Mouse (Mus musculus): Measurements from ENCODE around the gene Gm11239. TPM values are rescaled to one million over a fixed set of nuclear protein-coding genes. Genes with fewer than 3 reads are reported as not detected.
"Not testable (repeated sequence)": the region's sequence is repeated elsewhere in the genome, so short reads cannot be mapped to it uniquely, and the experiment has no call there.

Gm11239 gene
- total RNA-seq (2014; rRNA removed) (not detected in 2 replicates), polyA plus RNA-seq (2012; rRNA removed) (not detected in 2 replicates)

DNA sequence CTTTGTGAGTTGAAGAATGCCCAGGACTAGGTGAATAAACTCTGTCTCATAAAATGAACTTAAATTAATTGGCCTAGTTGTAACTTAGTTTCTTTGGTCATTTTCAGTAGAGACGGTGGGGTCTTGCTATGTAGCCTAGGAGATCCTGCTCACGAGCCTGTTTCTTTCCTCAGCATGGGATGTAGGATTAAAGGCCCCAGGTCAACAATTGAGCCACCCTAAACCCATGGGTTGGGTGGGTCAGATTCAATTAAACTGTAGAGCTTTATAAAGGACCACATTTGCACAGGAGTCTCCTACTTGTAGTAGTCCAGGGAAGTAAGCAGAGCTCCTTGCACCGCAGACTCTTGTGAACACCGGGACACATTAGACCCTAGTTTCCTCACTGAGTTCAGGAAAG, at the start of gene Gm11239:
Gene Gm11239 (plus strand): TSS at position 301 of the 400 bp plus-strand sequence.
- not testable (repeated sequence) for H3K9ac ChIP-seq (ENCODE audit: low read depth, low read length); H3K27me3 ChIP-seq (ENCODE audit: control insufficient read depth, insufficient read depth, low read length); H3K79me2 ChIP-seq (ENCODE audit: control insufficient read depth, insufficient read depth, low read length); H3K36me3 ChIP-seq (ENCODE audit: control insufficient read depth, insufficient read depth, low read length); H3K4me3 ChIP-seq (ENCODE audit: insufficient read depth, low read depth, low read length); H3K4me1 ChIP-seq (ENCODE audit: control insufficient read depth, insufficient read depth, low read length); H3K27ac ChIP-seq (replicated peaks; ENCODE audit: insufficient read depth, low read depth, low read length); DNase-seq (ENCODE audit: extremely low read depth, low read depth, low spot score)
- no CpG with 5 or more reads among the region's 4 CpGs for WGBS

DNA sequence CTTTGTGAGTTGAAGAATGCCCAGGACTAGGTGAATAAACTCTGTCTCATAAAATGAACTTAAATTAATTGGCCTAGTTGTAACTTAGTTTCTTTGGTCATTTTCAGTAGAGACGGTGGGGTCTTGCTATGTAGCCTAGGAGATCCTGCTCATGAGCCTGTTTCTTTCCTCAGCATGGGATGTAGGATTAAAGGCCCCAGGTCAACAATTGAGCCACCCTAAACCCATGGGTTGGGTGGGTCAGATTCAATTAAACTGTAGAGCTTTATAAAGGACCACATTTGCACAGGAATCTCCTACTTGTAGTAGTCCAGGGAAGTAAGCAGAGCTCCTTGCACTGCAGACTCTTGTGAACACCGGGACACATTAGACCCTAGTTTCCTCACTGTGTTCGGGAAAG, 45.5 kb upstream of the Gm11239 start, which contains the start of gene Gm11237:
Gene Gm11237 (plus strand): TSS at position 301 of the 400 bp plus-strand sequence.
- not testable (repeated sequence) for H3K79me2 ChIP-seq (ENCODE audit: control insufficient read depth, insufficient read depth, low read length); H3K9ac ChIP-seq (ENCODE audit: low read depth, low read length); H3K27me3 ChIP-seq (ENCODE audit: control insufficient read depth, insufficient read depth, low read length); H3K4me3 ChIP-seq (ENCODE audit: insufficient read depth, low read depth, low read length); H3K4me1 ChIP-seq (ENCODE audit: control insufficient read depth, insufficient read depth, low read length); DNase-seq (ENCODE audit: extremely low read depth, low read depth, low spot score); H3K36me3 ChIP-seq (ENCODE audit: control insufficient read depth, insufficient read depth, low read length); H3K27ac ChIP-seq (replicated peaks; ENCODE audit: insufficient read depth, low read depth, low read length)
- WGBS = no CpG with 5 or more reads among the region's 3 CpGs

DNA sequence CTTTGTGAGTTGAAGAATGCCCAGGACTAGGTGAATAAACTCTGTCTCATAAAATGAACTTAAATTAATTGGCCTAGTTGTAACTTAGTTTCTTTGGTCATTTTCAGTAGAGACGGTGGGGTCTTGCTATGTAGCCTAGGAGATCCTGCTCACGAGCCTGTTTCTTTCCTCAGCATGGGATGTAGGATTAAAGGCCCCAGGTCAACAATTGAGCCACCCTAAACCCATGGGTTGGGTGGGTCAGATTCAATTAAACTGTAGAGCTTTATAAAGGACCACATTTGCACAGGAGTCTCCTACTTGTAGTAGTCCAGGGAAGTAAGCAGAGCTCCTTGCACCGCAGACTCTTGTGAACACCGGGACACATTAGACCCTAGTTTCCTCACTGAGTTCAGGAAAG, 30.3 kb upstream of the Gm11239 start, which contains the start of gene Gm11236:
Gene Gm11236 (plus strand): TSS at position 301 of the 400 bp plus-strand sequence.
- no CpG with 5 or more reads among the region's 4 CpGs for WGBS
- H3K27ac ChIP-seq (replicated peaks; ENCODE audit: insufficient read depth, low read depth, low read length); H3K36me3 ChIP-seq (ENCODE audit: control insufficient read depth, insufficient read depth, low read length); H3K79me2 ChIP-seq (ENCODE audit: control insufficient read depth, insufficient read depth, low read length); H3K9ac ChIP-seq (ENCODE audit: low read depth, low read length); DNase-seq (ENCODE audit: extremely low read depth, low read depth, low spot score); H3K4me1 ChIP-seq (ENCODE audit: control insufficient read depth, insufficient read depth, low read length); H3K4me3 ChIP-seq (ENCODE audit: insufficient read depth, low read depth, low read length); H3K27me3 ChIP-seq (ENCODE audit: control insufficient read depth, insufficient read depth, low read length): not testable (repeated sequence)

DNA sequence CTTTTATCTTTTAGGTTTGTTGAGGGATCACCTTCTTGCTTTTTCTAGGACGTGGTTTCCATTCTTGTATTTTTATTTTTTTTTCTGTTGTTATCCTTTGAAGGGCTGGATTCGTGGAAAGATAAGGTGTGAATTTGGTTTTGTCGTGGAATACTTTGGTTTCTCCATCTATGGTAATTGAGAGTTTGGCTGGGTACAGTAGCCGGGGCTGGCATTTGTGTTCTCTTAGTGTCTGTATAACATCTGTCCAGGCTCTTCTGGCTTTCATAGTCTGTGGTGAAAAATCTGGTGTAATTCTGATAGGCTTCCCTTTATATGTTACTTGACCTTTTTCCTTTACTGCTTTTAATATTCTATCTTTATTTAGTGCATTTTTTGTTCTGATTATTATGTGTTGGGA, 6.3 kb upstream of the Gm11239 start:
- not testable (repeated sequence) for H3K4me1 ChIP-seq (ENCODE audit: control insufficient read depth, insufficient read depth, low read length); H3K79me2 ChIP-seq (ENCODE audit: control insufficient read depth, insufficient read depth, low read length); H3K27me3 ChIP-seq (ENCODE audit: control insufficient read depth, insufficient read depth, low read length); H3K27ac ChIP-seq (replicated peaks; ENCODE audit: insufficient read depth, low read depth, low read length); H3K4me3 ChIP-seq (ENCODE audit: insufficient read depth, low read depth, low read length); DNase-seq (ENCODE audit: extremely low read depth, low read depth, low spot score); H3K36me3 ChIP-seq (ENCODE audit: control insufficient read depth, insufficient read depth, low read length); H3K9ac ChIP-seq (ENCODE audit: low read depth, low read length)
- 77% methylated on average over 4 of the region's 4 CpGs for WGBS

DNA sequence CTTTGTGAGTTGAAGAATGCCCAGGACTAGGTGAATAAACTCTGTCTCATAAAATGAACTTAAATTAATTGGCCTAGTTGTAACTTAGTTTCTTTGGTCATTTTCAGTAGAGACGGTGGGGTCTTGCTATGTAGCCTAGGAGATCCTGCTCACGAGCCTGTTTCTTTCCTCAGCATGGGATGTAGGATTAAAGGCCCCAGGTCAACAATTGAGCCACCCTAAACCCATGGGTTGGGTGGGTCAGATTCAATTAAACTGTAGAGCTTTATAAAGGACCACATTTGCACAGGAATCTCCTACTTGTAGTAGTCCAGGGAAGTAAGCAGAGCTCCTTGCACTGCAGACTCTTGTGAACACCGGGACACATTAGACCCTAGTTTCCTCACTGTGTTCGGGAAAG, 15.1 kb downstream of the Gm11239 start, which contains the start of gene Gm428:
Gene Gm428 (plus strand): TSS at position 301 of the 400 bp plus-strand sequence.
- H3K4me1 ChIP-seq (ENCODE audit: control insufficient read depth, insufficient read depth, low read length); H3K9ac ChIP-seq (ENCODE audit: low read depth, low read length); H3K79me2 ChIP-seq (ENCODE audit: control insufficient read depth, insufficient read depth, low read length); H3K27me3 ChIP-seq (ENCODE audit: control insufficient read depth, insufficient read depth, low read length); H3K4me3 ChIP-seq (ENCODE audit: insufficient read depth, low read depth, low read length); DNase-seq (ENCODE audit: extremely low read depth, low read depth, low spot score); H3K36me3 ChIP-seq (ENCODE audit: control insufficient read depth, insufficient read depth, low read length); H3K27ac ChIP-seq (replicated peaks; ENCODE audit: insufficient read depth, low read depth, low read length): not testable (repeated sequence)
- WGBS = 80% methylated on average over 1 of the region's 4 CpGs

DNA sequence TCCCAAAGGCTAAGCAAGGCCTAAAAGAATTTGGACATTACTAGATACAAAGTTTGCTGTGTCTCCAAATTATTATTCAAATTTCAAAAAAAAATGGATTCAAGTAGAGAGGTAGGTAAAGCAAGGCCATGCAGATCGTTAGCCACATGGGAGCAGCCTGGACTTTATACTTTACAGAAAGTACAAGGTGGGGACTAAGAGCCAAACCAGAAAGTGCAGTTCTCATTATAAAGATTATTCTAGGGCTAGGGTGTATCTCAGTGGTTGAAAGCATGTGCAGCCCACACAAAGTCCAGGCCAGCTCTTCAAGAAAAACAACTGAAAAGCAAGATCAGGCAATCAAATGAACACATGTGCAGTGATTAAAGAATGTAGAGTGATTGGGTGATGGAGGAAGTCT, 50.6 kb downstream of the Gm11239 start:
- no peak overlapping the region for H3K9ac ChIP-seq (ENCODE audit: low read depth, low read length)
- 70% methylated on average over 1 of the region's 1 CpGs for WGBS
- no peak overlapping the region for H3K4me3 ChIP-seq (ENCODE audit: insufficient read depth, low read depth, low read length)
- no peak for DNase-seq (ENCODE audit: extremely low read depth, low read depth, low spot score)
- no peaks in the 10 kb centered on the region for H3K36me3 ChIP-seq (ENCODE audit: control insufficient read depth, insufficient read depth, low read length)
- no peaks in the 10 kb centered on the region for H3K79me2 ChIP-seq (ENCODE audit: control insufficient read depth, insufficient read depth, low read length)
- TF ChIP-seq POLR2A (IDR thresholded peaks at IDR 0.05; ENCODE audit: extremely low read depth, insufficient read depth, low read length) (no peak), CTCF (IDR thresholded peaks at IDR 0.05; ENCODE audit: low read depth, low read length) (no peak)
- H3K27ac ChIP-seq (replicated peaks; ENCODE audit: insufficient read depth, low read depth, low read length) = no peak overlapping the region
- no peaks in the 10 kb centered on the region for H3K27me3 ChIP-seq (ENCODE audit: control insufficient read depth, insufficient read depth, low read length)
- H3K4me1 ChIP-seq (ENCODE audit: control insufficient read depth, insufficient read depth, low read length) = no peaks in the 10 kb centered on the region

DNA sequence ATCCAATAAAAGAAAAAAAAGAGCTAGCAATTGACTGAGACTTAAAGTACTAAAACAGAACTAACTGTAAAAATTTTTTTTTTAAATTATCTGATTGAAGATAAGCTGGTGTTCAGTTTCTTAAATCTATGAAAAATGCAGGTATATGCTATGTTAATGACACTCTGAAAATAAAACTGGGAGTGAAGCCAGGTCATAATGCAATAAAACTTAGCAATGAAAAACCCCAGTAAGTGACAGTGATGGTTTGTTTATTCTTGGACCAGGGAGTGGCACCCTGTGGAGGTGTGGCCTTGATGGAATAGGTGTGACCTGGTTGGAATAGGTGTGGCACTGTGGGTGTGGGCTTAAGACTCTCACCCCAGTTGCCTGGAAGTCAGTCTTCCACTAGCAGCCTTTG, 51.7 kb downstream of the Gm11239 start:
- no peak overlapping the region for H3K27ac ChIP-seq (replicated peaks; ENCODE audit: insufficient read depth, low read depth, low read length)
- no peaks in the 10 kb centered on the region for H3K79me2 ChIP-seq (ENCODE audit: control insufficient read depth, insufficient read depth, low read length)
- H3K36me3 ChIP-seq (ENCODE audit: control insufficient read depth, insufficient read depth, low read length) = no peaks in the 10 kb centered on the region
- no peak overlapping the region for H3K4me3 ChIP-seq (ENCODE audit: insufficient read depth, low read depth, low read length)
- no peaks in the 10 kb centered on the region for H3K27me3 ChIP-seq (ENCODE audit: control insufficient read depth, insufficient read depth, low read length)
- no peak for TF ChIP-seq POLR2A (IDR thresholded peaks at IDR 0.05; ENCODE audit: extremely low read depth, insufficient read depth, low read length)
- no peak for TF ChIP-seq CTCF (IDR thresholded peaks at IDR 0.05; ENCODE audit: low read depth, low read length)
- H3K9ac ChIP-seq (ENCODE audit: low read depth, low read length) = no peak overlapping the region
- no peak for DNase-seq (ENCODE audit: extremely low read depth, low read depth, low spot score)
- H3K4me1 ChIP-seq (ENCODE audit: control insufficient read depth, insufficient read depth, low read length) = no peaks in the 10 kb centered on the region

Other genes starting within 250 kb of the Gm11239 start
- not detected in 2 replicates for gene Gm11238, start 60.5 kb upstream of the Gm11239 start, total RNA-seq (2014; rRNA removed)
- not detected in 2 replicates for gene Gm11238, start 60.5 kb upstream of the Gm11239 start, polyA plus RNA-seq (2012; rRNA removed)
- gene Gm11237, start 45.4 kb upstream of the Gm11239 start, total RNA-seq (2014; rRNA removed) = not detected in 2 replicates
- gene Gm11237, start 45.4 kb upstream of the Gm11239 start, polyA plus RNA-seq (2012; rRNA removed) = not detected in 2 replicates
- not detected in 2 replicates for gene Gm11236, start 30.2 kb upstream of the Gm11239 start, total RNA-seq (2014; rRNA removed)
- not detected in 2 replicates for gene Gm11236, start 30.2 kb upstream of the Gm11239 start, polyA plus RNA-seq (2012; rRNA removed)
- gene Gm428, start 15.2 kb downstream of the Gm11239 start, total RNA-seq (2014; rRNA removed) = not detected in 2 replicates
- gene Gm428, start 15.2 kb downstream of the Gm11239 start, polyA plus RNA-seq (2012; rRNA removed) = not detected in 2 replicates
- under 0.01 and 0.07 TPM in 2 replicates for gene Rasef, start 122.6 kb downstream of the Gm11239 start, total RNA-seq (2014; rRNA removed)
- 0.04 TPM in 1 of 2 replicates, not detected in the other for gene Rasef, start 122.6 kb downstream of the Gm11239 start, polyA plus RNA-seq (2012; rRNA removed)
- gene Gm11758, start 207.9 kb downstream of the Gm11239 start, total RNA-seq (2014; rRNA removed) = not detected in 2 replicates
- gene Gm11758, start 207.9 kb downstream of the Gm11239 start, polyA plus RNA-seq (2012; rRNA removed) = not detected in 2 replicates
- gene Gm11757, start 222.8 kb downstream of the Gm11239 start, total RNA-seq (2014; rRNA removed) = not detected in 2 replicates
- not detected in 2 replicates for gene Gm11757, start 222.8 kb downstream of the Gm11239 start, polyA plus RNA-seq (2012; rRNA removed)
- gene Gm13871, start 237.6 kb downstream of the Gm11239 start, total RNA-seq (2014; rRNA removed) = not detected in 2 replicates
- gene Gm13871, start 237.6 kb downstream of the Gm11239 start, polyA plus RNA-seq (2012; rRNA removed) = not detected in 2 replicates